17 mouse cellular contexts compared by ENCODE assay signal in genomic region chr1:154794518-154794951, GRCm38 (mm10).
A peak's percentile ranks its signal among the peaks of the same experiment; 100 is the strongest.
DNase-seq lines count a peak whose midpoint lies in the region; ATAC-seq lines count a peak whose summit lies in the region.
"Had no signal": no experiment of that assay in that cellular context is flagged by ENCODE, and none has a peak within 500 bp of the region (broad histone marks: within the 10 kb centered on the region; RNA-seq: fewer than 3 reads in every experiment).

No protein-coding gene starts in this region.

- 70% methylated on average over 8 of the region's 8 CpGs for whole genome bisulfite sequencing in kidney, embryonic 14.5 days

- DNase-seq in kidney, postnatal 10 days: peak; percentile 6
- DNase-seq in thymus, postnatal 14 days: peak; percentile 17
- no peak for DNase-seq in thymus, postnatal 10 days (ENCODE audit: low spot score in 2 of 2)
- peak; percentile 58 for DNase-seq in splenic B cell, adult 2 months (ENCODE audit: low read depth, low spot score)
- no peak for DNase-seq in cerebellum, postnatal 4 days (ENCODE audit: low spot score in 2 of 2)
- DNase-seq in left cerebral cortex, postnatal 25 days (ENCODE audit: low spot score in 2 of 2): no peak
- DNase-seq: kidney, adult 18-20 months; kidney, postnatal 36 days; lung, postnatal 10 days; right cerebral cortex, postnatal 25 days had no signal

- no peak for ATAC-seq in kidney, embryonic 14.5 days (ENCODE audit: low FRiP score, low TSS enrichment)
- ATAC-seq in hematopoietic stem cell, adult 5-6 weeks (replicated peaks in 1 of 2; ENCODE audit: insufficient read depth in 1 of 2, low FRiP score in 2 of 2, low TSS enrichment in 1 of 2, low read depth in 1 of 2, poor library complexity in 2 of 2, severe bottlenecking in 2 of 2): peak; percentile 54 to 70
- ATAC-seq: liver, embryonic 12.5 days; midbrain, embryonic 13.5 days had no signal

- no peak overlapping the region for H3K4me2 ChIP-seq in kidney, embryonic 14.5 days (replicated peaks; ENCODE audit: low read depth, low read length)
- H3K4me2 ChIP-seq: embryonic facial prominence, embryonic 15.5 days; hindbrain, embryonic 14.5 days; liver, embryonic 12.5 days; midbrain, embryonic 13.5 days had no signal

- H3K4me1 ChIP-seq in kidney, embryonic 14.5 days (ENCODE audit: control insufficient read depth, insufficient read depth, low read length): no peaks in the 10 kb centered on the region
- H3K4me1 ChIP-seq: midbrain, embryonic 13.5 days had no signal

- no peaks in the 10 kb centered on the region for H3K36me3 ChIP-seq in kidney, embryonic 14.5 days (ENCODE audit: control insufficient read depth, insufficient read depth, low read length)
- H3K36me3 ChIP-seq in splenic B cell, adult 2 months (ENCODE audit: control insufficient read depth, insufficient read depth, low read length, poor library complexity, severe bottlenecking): no peaks in the 10 kb centered on the region; the same call in 1 of the 2 replicates
- H3K36me3 ChIP-seq: embryonic facial prominence, embryonic 15.5 days; G1E; liver, embryonic 12.5 days; midbrain, embryonic 13.5 days had no signal

- no peak overlapping the region for H3K9ac ChIP-seq in kidney, embryonic 14.5 days (ENCODE audit: low read depth, low read length)
- H3K9ac ChIP-seq: embryonic facial prominence, embryonic 15.5 days; hindbrain, embryonic 14.5 days; liver, embryonic 12.5 days; midbrain, embryonic 13.5 days had no signal

- no peaks in the 10 kb centered on the region for H3K27me3 ChIP-seq in kidney, embryonic 14.5 days (ENCODE audit: control insufficient read depth, insufficient read depth, low read length)
- no peaks in the 10 kb centered on the region for H3K27me3 ChIP-seq in splenic B cell, adult 2 months (ENCODE audit: control insufficient read depth, insufficient read depth, low read length, poor library complexity, severe bottlenecking)
- H3K27me3 ChIP-seq: embryonic facial prominence, embryonic 15.5 days; liver, embryonic 12.5 days; midbrain, embryonic 13.5 days had no signal

- H3K4me3 ChIP-seq in kidney, embryonic 14.5 days (ENCODE audit: low read length): no peak overlapping the region
- H3K4me3 ChIP-seq: embryonic facial prominence, embryonic 15.5 days; liver, embryonic 12.5 days; midbrain, embryonic 13.5 days had no signal

- no peaks in the 10 kb centered on the region for H3K9me3 ChIP-seq in kidney, embryonic 14.5 days (ENCODE audit: control insufficient read depth, low read length)
- H3K9me3 ChIP-seq: embryonic facial prominence, embryonic 15.5 days; liver, embryonic 12.5 days; midbrain, embryonic 13.5 days had no signal

- intact Hi-C loops in left cerebral cortex, postnatal 25 days (cut with DNase I): no loop called here

- no peak overlapping the region for H3K27ac ChIP-seq in kidney, embryonic 14.5 days (ENCODE audit: low read depth, low read length)
- H3K27ac ChIP-seq: embryonic facial prominence, embryonic 15.5 days; hindbrain, embryonic 14.5 days; liver, embryonic 12.5 days; midbrain, embryonic 13.5 days had no signal

Comparison
In these comparisons a context has a peak if more than half of its experiments do, and no peak if none do; other contexts are left out.
1. DNase-seq: peak in kidney, postnatal 10 days (single experiment), thymus, postnatal 14 days (single experiment) and splenic B cell, adult 2 months (single experiment); none in thymus, postnatal 10 days (0 of 2), cerebellum, postnatal 4 days (0 of 2) and left cerebral cortex, postnatal 25 days (0 of 2).